Mouse (Mus musculus): Measurements from ENCODE around the gene Soat2.
A peak's percentile ranks its signal among the peaks of the same experiment; 100 is the strongest.

Soat2 gene

GRCm38 (mm10) chr15:102150301-102151135 lies at the start of gene Soat2:
Gene Soat2 (plus strand): TSS chr15:102150526.
- DNase-seq = peak; percentile 69

- peak; percentile 67 for DNase-seq
These were observed 49.2 kb upstream of the Soat2 start for GRCm38 (mm10) chr15:102100996-102101671.

- DNase-seq = peak; percentile 80
These were observed 48.4 kb upstream of the Soat2 start for GRCm38 (mm10) chr15:102101672-102102541.

GRCm38 (mm10) chr15:102102548-102103121 lies 47.7 kb upstream of the Soat2 start:
- peak; percentile 88 for DNase-seq

- DNase-seq = peak; percentile 73
These were observed 46.9 kb upstream of the Soat2 start for GRCm38 (mm10) chr15:102103371-102103946.

GRCm38 (mm10) chr15:102103947-102104555 lies 46.3 kb upstream of the Soat2 start:
- DNase-seq = peak; percentile 83

GRCm38 (mm10) chr15:102105360-102105759 lies 45.0 kb upstream of the Soat2 start:
- peak; percentile 85 for DNase-seq

GRCm38 (mm10) chr15:102105764-102106730 lies 44.3 kb upstream of the Soat2 start:
- peak; percentile 76 for DNase-seq

GRCm38 (mm10) chr15:102106754-102107456 lies 43.4 kb upstream of the Soat2 start:
- peak; percentile 43 for DNase-seq

GRCm38 (mm10) chr15:102107689-102108573 lies 42.4 kb upstream of the Soat2 start:
- DNase-seq = peak; percentile 83

GRCm38 (mm10) chr15:102108651-102109525 lies 41.4 kb upstream of the Soat2 start:
- DNase-seq = peak; percentile 90

- DNase-seq = no peak
These were observed 40.1 kb upstream of the Soat2 start for GRCm38 (mm10) chr15:102110271-102110670.

GRCm38 (mm10) chr15:102110701-102111494 lies 39.4 kb upstream of the Soat2 start:
- peak; percentile 35 for DNase-seq

GRCm38 (mm10) chr15:102111495-102111829 lies 38.9 kb upstream of the Soat2 start:
- peak; percentile 38 for DNase-seq

GRCm38 (mm10) chr15:102112181-102112580 lies 38.1 kb upstream of the Soat2 start:
- no peak for DNase-seq

- DNase-seq = no peak
These were observed 37.5 kb upstream of the Soat2 start for GRCm38 (mm10) chr15:102112827-102113226.

GRCm38 (mm10) chr15:102113674-102114073 lies 36.7 kb upstream of the Soat2 start:
- no peak for DNase-seq

Measured in kidney, postnatal 10 days (tissue).